Mouse (Mus musculus) CH12F3 (cell line): ENCODE results near the gene Krt26.

ENCODE experiments used
- in situ Hi-C: fragments of 300-500 bp; cut with MboI; formaldehyde crosslinking; loops from 2 replicates; pipeline ENCODE4 v1.14.3; 2020; ENCODE audit warnings: low sequenced_read_pairs

The Krt26 gene

DNA sequence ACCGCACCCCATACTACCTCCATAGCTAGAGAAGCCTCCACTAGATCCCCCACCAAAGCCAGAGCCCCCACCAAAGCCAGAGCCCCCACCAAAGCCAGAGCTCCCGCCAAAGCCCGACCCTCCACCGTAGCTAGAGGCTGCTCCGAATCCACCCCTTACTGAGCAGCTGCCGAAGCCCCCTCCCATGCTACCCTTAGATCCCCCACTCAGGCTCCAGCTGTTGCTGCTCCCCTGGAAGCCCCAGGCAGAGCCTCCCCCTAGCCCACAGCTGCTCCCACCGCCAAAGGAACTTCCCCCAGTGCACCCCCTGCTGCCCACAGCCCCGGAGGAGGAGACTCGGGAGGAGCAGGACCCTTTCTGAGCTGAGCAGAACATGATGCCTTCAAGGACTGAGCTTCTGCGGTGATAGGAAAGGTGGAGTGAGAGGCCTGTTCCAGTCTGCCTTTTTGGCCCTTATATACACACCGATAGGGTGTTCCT is 52.9 kb downstream of the Krt26 start, which contains the start of gene Krt24:
Gene Krt24, minus strand, starts transcription at position 430 of the 480 bp plus-strand sequence.
- in situ Hi-C loops = no loop called here

DNA sequence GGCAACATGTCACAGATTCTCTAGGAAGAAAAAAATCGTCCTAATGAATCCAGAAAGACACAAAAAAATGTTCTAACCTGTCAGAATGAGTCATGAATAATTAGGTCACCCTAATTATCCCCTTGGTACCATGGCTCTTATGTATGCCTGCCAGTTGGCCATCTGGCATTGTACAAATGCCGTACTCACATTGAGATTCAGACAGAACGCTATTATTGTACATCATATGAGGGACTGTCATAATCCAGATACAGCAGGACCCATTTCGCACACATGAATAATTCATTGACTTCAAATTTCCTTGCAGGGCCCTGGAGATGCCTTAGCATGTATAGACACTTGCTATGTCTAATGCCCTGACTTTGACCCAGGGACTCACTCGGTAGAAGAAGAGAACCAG is 53.8 kb downstream of the Krt26 start:
- in situ Hi-C loops = no loop called here

DNA sequence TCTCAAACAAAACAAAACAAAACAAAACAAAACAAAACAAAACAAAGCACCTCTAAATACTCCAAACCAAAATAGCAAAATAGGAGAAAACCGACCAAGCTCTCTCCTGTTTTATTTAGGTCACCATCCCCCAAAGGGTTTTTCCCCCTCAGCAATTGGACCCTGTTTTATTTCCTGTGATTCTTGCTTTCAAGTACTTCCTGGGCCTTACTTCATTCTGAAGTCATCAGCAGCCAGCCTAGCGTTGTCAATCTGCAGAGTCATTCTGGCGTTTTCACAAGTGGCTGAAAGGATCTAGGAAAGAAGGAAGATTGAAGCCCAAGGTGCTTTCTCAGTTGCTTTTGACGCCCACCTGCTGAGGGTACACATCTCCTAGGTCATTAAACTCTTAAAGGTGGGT is 54.4 kb downstream of the Krt26 start:
- in situ Hi-C loops = no loop called here

DNA sequence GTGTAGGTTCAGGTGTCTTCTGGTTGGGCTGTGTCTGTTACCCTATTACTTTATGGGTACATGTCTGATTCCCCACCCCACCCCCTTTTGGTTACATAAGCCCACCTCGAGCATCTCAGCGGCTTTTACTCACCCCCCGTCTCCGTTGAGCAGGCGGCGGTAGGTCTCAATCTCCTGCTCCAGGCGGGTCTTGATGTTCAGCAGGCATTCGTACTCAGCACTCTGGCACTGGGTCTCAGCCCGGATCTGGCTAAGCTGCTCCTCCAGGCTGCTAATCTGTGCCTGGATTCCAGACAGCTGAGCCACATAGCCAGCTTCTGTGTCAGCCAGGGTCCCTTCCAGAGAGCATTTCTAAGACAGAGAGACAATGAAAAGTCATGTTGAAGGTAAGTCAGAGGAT is 56.6 kb downstream of the Krt26 start:
- in situ Hi-C loops = no loop called here

DNA sequence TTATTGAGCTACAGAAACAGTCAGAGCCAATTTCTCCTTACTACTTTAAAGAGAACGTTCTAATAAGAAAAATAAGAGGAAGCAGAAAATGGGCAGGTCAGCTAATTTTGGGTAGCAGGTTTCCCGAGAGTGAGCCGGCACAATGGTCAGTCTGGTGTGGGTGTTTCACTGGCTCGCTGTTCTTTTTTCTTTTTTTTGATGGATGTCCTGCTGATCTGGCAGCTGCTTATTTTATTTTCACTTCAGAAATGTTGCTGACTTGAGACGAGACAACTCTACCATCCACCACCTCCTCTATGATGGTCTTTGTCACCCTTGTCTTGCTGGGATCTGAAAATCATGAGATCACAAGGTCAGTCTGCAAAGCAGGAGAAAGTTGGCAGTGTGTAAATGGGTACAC is 57.8 kb downstream of the Krt26 start:
- in situ Hi-C loops = no loop called here
